Mouse (Mus musculus) ES-Bruce4 (cell line): ENCODE measurements around the gene Cnih1.

Experiments
- EP300 ChIP-seq: IDR thresholded peaks from 2 replicates; pipeline ENCODE4 v1.6.1; 2011; ENCODE audit warnings: low read depth, low read length; ENCODE audit not compliant: insufficient read depth
- POLR2A ChIP-seq: IDR thresholded peaks from one replicate; pipeline ENCODE4 v1.8.1; 2011; ENCODE audit warnings: low read length; ENCODE audit not compliant: insufficient read depth

DNA sequence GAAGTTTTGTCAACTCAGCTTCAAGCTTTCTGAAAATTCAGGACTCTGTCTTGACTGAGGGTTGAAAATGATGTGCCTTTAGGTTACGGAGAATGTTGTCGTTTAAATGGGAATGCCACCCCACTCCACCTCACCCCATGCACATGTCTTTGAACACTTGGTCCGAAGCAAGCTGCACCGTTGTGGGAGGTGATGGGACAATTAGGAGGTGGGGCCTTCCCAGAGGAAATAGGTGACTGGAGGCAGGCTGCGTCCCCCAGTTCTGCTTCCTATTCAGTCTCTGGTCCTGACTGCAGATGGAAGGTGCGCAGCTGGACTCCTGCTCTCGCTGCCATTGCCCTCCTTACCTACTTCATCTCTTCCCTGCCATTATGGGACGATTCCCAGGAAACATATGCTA is 32.4 kb downstream of the Cnih1 start:
- TF ChIP-seq EP300, result no peak
- TF ChIP-seq POLR2A, result no peak
